Mouse (Mus musculus) thymus, adult 2 months (tissue): ENCODE data around the gene Iqsec3.

Source experiments
- CTCF ChIP-seq: fragments of 200-500 bp; IDR thresholded peaks from 2 replicates; pipeline ENCODE4 v1.5.1; 2012; ENCODE audit warnings: mild to moderate bottlenecking, control low read depth, low read length, moderate library complexity, borderline replicate concordance; ENCODE audit not compliant: control insufficient read depth, poor library complexity, insufficient read depth; ENCODE audit errors: extremely low read depth
- POLR2A ChIP-seq: fragments of 200-500 bp; IDR thresholded peaks from 2 replicates; pipeline ENCODE4 v1.6.1; 2012; ENCODE audit warnings: mild to moderate bottlenecking, low read length, control low read depth, moderate library complexity; ENCODE audit not compliant: control insufficient read depth, poor library complexity, insufficient read depth; ENCODE audit errors: extremely low read depth

- TF ChIP-seq CTCF (no peak), POLR2A (no peak)
These were observed 136.2 kb downstream of the Iqsec3 start for GRCm38 (mm10) chr6:121337229-121337628.
